ENCODE assay signal across 25 mouse cellular contexts in genomic region chr4:97783073-97783879, GRCm38 (mm10). TPM values are rescaled to one million over a fixed set of nuclear protein-coding genes. Genes with fewer than 3 reads are reported as not detected.
A peak's percentile ranks its signal among the peaks of the same experiment; 100 is the strongest.
DNase-seq lines count a peak whose midpoint lies in the region; ATAC-seq lines count a peak whose summit lies in the region.
"Had no signal": no experiment of that assay in that cellular context is flagged by ENCODE, and none has a peak within 500 bp of the region (broad histone marks: within the 10 kb centered on the region; RNA-seq: fewer than 3 reads in every experiment).

No protein-coding gene starts in this region.

- WGBS in forebrain, embryonic 13.5 days: 95% methylated on average over 26 of the region's 26 CpGs
- WGBS in forebrain, embryonic 11.5 days: 94% methylated on average over 26 of the region's 26 CpGs
- 94% methylated on average over 26 of the region's 26 CpGs for WGBS in hindbrain, embryonic 13.5 days
- 93% methylated on average over 26 of the region's 26 CpGs for WGBS in hindbrain, embryonic 10.5 days
- 91% methylated on average over 26 of the region's 26 CpGs for whole genome bisulfite sequencing in midbrain, embryonic 11.5 days
- WGBS in midbrain, embryonic 15.5 days: 93% methylated on average over 26 of the region's 26 CpGs

- H3K27ac ChIP-seq in forebrain, embryonic 13.5 days: no peak overlapping the region
- no peak overlapping the region for H3K27ac ChIP-seq in forebrain, embryonic 11.5 days (ENCODE audit: low read depth, low read length)
- H3K27ac ChIP-seq in hindbrain, embryonic 13.5 days: no peak overlapping the region
- H3K27ac ChIP-seq in hindbrain, embryonic 10.5 days: no peak overlapping the region
- H3K27ac ChIP-seq in midbrain, embryonic 11.5 days (ENCODE audit: low read depth, low read length): no peak overlapping the region
- no peak overlapping the region for H3K27ac ChIP-seq in midbrain, embryonic 15.5 days
- H3K27ac ChIP-seq: embryonic facial prominence, embryonic 13.5 days; kidney, postnatal 0 days; limb, embryonic 12.5 days; liver, embryonic 12.5 days; midbrain, embryonic 12.5 days had no signal

- H3K4me3 ChIP-seq in forebrain, embryonic 13.5 days: no peak overlapping the region
- no peak overlapping the region for H3K4me3 ChIP-seq in forebrain, embryonic 11.5 days (ENCODE audit: low read depth, low read length)
- H3K4me3 ChIP-seq in hindbrain, embryonic 13.5 days: no peak overlapping the region
- H3K4me3 ChIP-seq in hindbrain, embryonic 10.5 days: no peak overlapping the region
- H3K4me3 ChIP-seq in midbrain, embryonic 11.5 days (ENCODE audit: low read depth, low read length): no peak overlapping the region
- H3K4me3 ChIP-seq in midbrain, embryonic 15.5 days: no peak overlapping the region
- H3K4me3 ChIP-seq: embryonic facial prominence, embryonic 13.5 days; erythroblast, embryonic 14.5 days; limb, embryonic 12.5 days; liver, embryonic 12.5 days; midbrain, embryonic 12.5 days had no signal

- no peak for ATAC-seq in forebrain, embryonic 13.5 days
- ATAC-seq in forebrain, embryonic 11.5 days (replicated peaks; ENCODE audit: low FRiP score): no peak
- ATAC-seq in hindbrain, embryonic 13.5 days (ENCODE audit: low FRiP score): no peak
- no peak for ATAC-seq in midbrain, embryonic 11.5 days (ENCODE audit: low FRiP score)
- ATAC-seq in midbrain, embryonic 15.5 days (replicated peaks): no peak
- ATAC-seq: liver, embryonic 12.5 days; Patski had no signal

- H3K36me3 ChIP-seq in forebrain, embryonic 13.5 days (ENCODE audit: poor library complexity, severe bottlenecking): peaks cover 32% of the 10 kb centered on the region
- H3K36me3 ChIP-seq in forebrain, embryonic 11.5 days (ENCODE audit: control insufficient read depth, insufficient read depth, low read length): peaks cover 7% of the 10 kb centered on the region
- H3K36me3 ChIP-seq in hindbrain, embryonic 13.5 days: peaks cover 9% of the 10 kb centered on the region
- H3K36me3 ChIP-seq in hindbrain, embryonic 10.5 days: peaks cover 23% of the 10 kb centered on the region
- H3K36me3 ChIP-seq in midbrain, embryonic 11.5 days (ENCODE audit: control insufficient read depth, insufficient read depth, low read length): peaks cover 5% of the 10 kb centered on the region; the same call in 1 of the 2 replicates
- H3K36me3 ChIP-seq in midbrain, embryonic 15.5 days (replicated peaks): no peaks in the 10 kb centered on the region

- peak overlapping the region; percentile 35; the same call in 1 of the 2 replicates for H3K4me2 ChIP-seq in forebrain, embryonic 13.5 days
- H3K4me2 ChIP-seq in forebrain, embryonic 11.5 days (ENCODE audit: low read depth, low read length, severe bottlenecking): no peak overlapping the region
- H3K4me2 ChIP-seq in hindbrain, embryonic 13.5 days: 0 out of 2 replicates have a peak overlapping the region, but pooled peaks have one; percentile 36
- H3K4me2 ChIP-seq in midbrain, embryonic 11.5 days: no peak overlapping the region
- H3K4me2 ChIP-seq in midbrain, embryonic 15.5 days: no peak overlapping the region
- H3K4me2 ChIP-seq: embryonic facial prominence, embryonic 13.5 days; limb, embryonic 12.5 days; liver, embryonic 12.5 days; midbrain, embryonic 12.5 days had no signal

- H3K4me1 ChIP-seq in forebrain, embryonic 13.5 days: peaks cover 54% of the 10 kb centered on the region
- no peaks in the 10 kb centered on the region for H3K4me1 ChIP-seq in forebrain, embryonic 11.5 days (replicated peaks; ENCODE audit: control insufficient read depth, insufficient read depth, low read length)
- H3K4me1 ChIP-seq in hindbrain, embryonic 13.5 days (replicated peaks): peaks cover 23% of the 10 kb centered on the region
- H3K4me1 ChIP-seq in hindbrain, embryonic 10.5 days (replicated peaks): peaks cover 9% of the 10 kb centered on the region
- 0 out of 2 replicates have a peak, but pooled peaks cover 3% of the 10 kb centered on the region for H3K4me1 ChIP-seq in midbrain, embryonic 11.5 days (ENCODE audit: control insufficient read depth, insufficient read depth, low read length)
- H3K4me1 ChIP-seq in midbrain, embryonic 15.5 days: peaks cover 8% of the 10 kb centered on the region; the same call in 1 of the 2 replicates

- no peaks in the 10 kb centered on the region for H3K9me3 ChIP-seq in forebrain, embryonic 13.5 days (replicated peaks)
- H3K9me3 ChIP-seq in forebrain, embryonic 11.5 days (ENCODE audit: control insufficient read depth, low read length): no peaks in the 10 kb centered on the region; the same call in 1 of the 2 replicates
- H3K9me3 ChIP-seq in hindbrain, embryonic 13.5 days: no peaks in the 10 kb centered on the region
- no peaks in the 10 kb centered on the region for H3K9me3 ChIP-seq in hindbrain, embryonic 10.5 days
- 0 out of 2 replicates have a peak, but pooled peaks cover 2% of the 10 kb centered on the region for H3K9me3 ChIP-seq in midbrain, embryonic 11.5 days (ENCODE audit: control insufficient read depth, low read length)
- no peaks in the 10 kb centered on the region for H3K9me3 ChIP-seq in midbrain, embryonic 15.5 days
- H3K9me3 ChIP-seq: embryonic facial prominence, embryonic 13.5 days; limb, embryonic 12.5 days; liver, embryonic 12.5 days had no signal

- no peak for DNase-seq in forebrain, embryonic 11.5 days (ENCODE audit: low spot score)
- DNase-seq in hindbrain, embryonic 10.5 days (ENCODE audit: low spot score): no peak
- peak; percentile 78 for DNase-seq in midbrain, embryonic 11.5 days (ENCODE audit: low spot score, missing footprints)
- no peak for DNase-seq in ovary, postnatal 10 days (ENCODE audit: low spot score)
- DNase-seq: B cell, adult 2 months; cerebellum, adult 11 months; embryo, embryonic 11 days; gastrocnemius, postnatal 10 days; kidney, adult 2 months; lung, adult 2 months; lung, postnatal 14 days had no signal

- no peak overlapping the region for H3K9ac ChIP-seq in forebrain, embryonic 13.5 days
- no peak overlapping the region for H3K9ac ChIP-seq in forebrain, embryonic 11.5 days (ENCODE audit: low read length)
- no peak overlapping the region for H3K9ac ChIP-seq in hindbrain, embryonic 13.5 days
- H3K9ac ChIP-seq in midbrain, embryonic 11.5 days (ENCODE audit: low read length): no peak overlapping the region
- no peak overlapping the region for H3K9ac ChIP-seq in midbrain, embryonic 15.5 days
- H3K9ac ChIP-seq: embryonic facial prominence, embryonic 13.5 days; limb, embryonic 12.5 days; liver, embryonic 12.5 days; midbrain, embryonic 12.5 days had no signal

- H3K27me3 ChIP-seq in forebrain, embryonic 13.5 days: no peaks in the 10 kb centered on the region
- H3K27me3 ChIP-seq in forebrain, embryonic 11.5 days (ENCODE audit: control insufficient read depth, insufficient read depth, low read length): peaks cover 2% of the 10 kb centered on the region; the same call in 1 of the 2 replicates
- 0 out of 2 replicates have a peak, but pooled peaks cover 7% of the 10 kb centered on the region for H3K27me3 ChIP-seq in hindbrain, embryonic 13.5 days
- peaks cover 99% of the 10 kb centered on the region for H3K27me3 ChIP-seq in hindbrain, embryonic 10.5 days (ENCODE audit: insufficient read depth, poor library complexity, severe bottlenecking)
- H3K27me3 ChIP-seq in midbrain, embryonic 11.5 days (ENCODE audit: control insufficient read depth, insufficient read depth, low read length): peaks cover 70% of the 10 kb centered on the region
- H3K27me3 ChIP-seq in midbrain, embryonic 15.5 days (replicated peaks): peaks cover 3% of the 10 kb centered on the region; the same call in 1 of the 2 replicates
- H3K27me3 ChIP-seq: CH12.LX; embryonic facial prominence, embryonic 13.5 days; limb, embryonic 12.5 days; Patski had no signal

RNA-seq across cellular contexts. Expression of gene E130114P18Rik, which starts 5.4 kb away (rescaled TPM):
- polyA plus RNA-seq in forebrain, embryonic 13.5 days (2015; fragmentation: Nextera tagmentation; extraction: Ambion mirVana): 64.7 and 71.1 TPM in 2 replicates
- 45.7 and 46.4 TPM in 2 replicates for polyA plus RNA-seq in forebrain, embryonic 11.5 days (2014; fragmentation: Nextera tagmentation; extraction: Ambion mirVana)
- polyA plus RNA-seq in hindbrain, embryonic 13.5 days (2015; fragmentation: Nextera tagmentation; extraction: Ambion mirVana): 34.2 and 37.0 TPM in 2 replicates
- 12.7 and 18.4 TPM in 2 replicates for polyA plus RNA-seq in hindbrain, embryonic 10.5 days (2016; fragmentation: Nextera tagmentation; extraction: Ambion mirVana)
- polyA plus RNA-seq in midbrain, embryonic 11.5 days (2014; fragmentation: Nextera tagmentation; extraction: Ambion mirVana): 6.5 and 7.7 TPM in 2 replicates
- 12.7 and 13.7 TPM in 2 replicates for polyA plus RNA-seq in midbrain, embryonic 15.5 days (2015; fragmentation: Nextera tagmentation; extraction: Ambion mirVana)
- polyA plus RNA-seq: erythroblast, embryonic 14.5 days; G1E; large intestine, adult 2 months; liver, embryonic 12.5 days; small intestine, adult 2 months had no signal

RNA-seq across cellular contexts. Expression of gene Nfia, which starts 10.7 kb away (rescaled TPM):
- 93.7 and 121 TPM in 2 replicates for polyA plus RNA-seq in forebrain, embryonic 13.5 days (2015; fragmentation: Nextera tagmentation; extraction: Ambion mirVana)
- polyA plus RNA-seq in forebrain, embryonic 11.5 days (2014; fragmentation: Nextera tagmentation; extraction: Ambion mirVana): 39.5 and 45.4 TPM in 2 replicates
- 48.1 and 53.2 TPM in 2 replicates for polyA plus RNA-seq in hindbrain, embryonic 13.5 days (2015; fragmentation: Nextera tagmentation; extraction: Ambion mirVana)
- 10.9 and 17.5 TPM in 2 replicates for polyA plus RNA-seq in hindbrain, embryonic 10.5 days (2016; fragmentation: Nextera tagmentation; extraction: Ambion mirVana)
- 14.1 and 15.8 TPM in 2 replicates for polyA plus RNA-seq in midbrain, embryonic 11.5 days (2014; fragmentation: Nextera tagmentation; extraction: Ambion mirVana)
- 26.5 and 27.8 TPM in 2 replicates for polyA plus RNA-seq in midbrain, embryonic 15.5 days (2015; fragmentation: Nextera tagmentation; extraction: Ambion mirVana)

Comparison
In these comparisons a context has a peak if more than half of its experiments do, and no peak if none do; other contexts are left out.
1. H3K4me2 ChIP-seq: peak in forebrain, embryonic 13.5 days (single experiment) and hindbrain, embryonic 13.5 days (single experiment); none in forebrain, embryonic 11.5 days (single experiment), midbrain, embryonic 11.5 days (single experiment) and midbrain, embryonic 15.5 days (single experiment).